Mouse (Mus musculus) E14TG2a.4 (cell line): Measurements from ENCODE around the gene Idh1.

Experiments used
- CTCF ChIP-seq: conservative IDR thresholded peaks from 2 replicates; pipeline ENCODE4 v1.5.1; 2014; ENCODE audit warnings: low read length
- NANOG ChIP-seq: IDR thresholded peaks from 2 replicates; pipeline ENCODE4 v1.6.1; 2014; ENCODE audit warnings: borderline replicate concordance, low read length, mixed read lengths
- POU5F1 ChIP-seq: IDR thresholded peaks from 2 replicates; pipeline ENCODE4 v1.6.1; 2014; ENCODE audit warnings: low read length, borderline replicate concordance

DNA sequence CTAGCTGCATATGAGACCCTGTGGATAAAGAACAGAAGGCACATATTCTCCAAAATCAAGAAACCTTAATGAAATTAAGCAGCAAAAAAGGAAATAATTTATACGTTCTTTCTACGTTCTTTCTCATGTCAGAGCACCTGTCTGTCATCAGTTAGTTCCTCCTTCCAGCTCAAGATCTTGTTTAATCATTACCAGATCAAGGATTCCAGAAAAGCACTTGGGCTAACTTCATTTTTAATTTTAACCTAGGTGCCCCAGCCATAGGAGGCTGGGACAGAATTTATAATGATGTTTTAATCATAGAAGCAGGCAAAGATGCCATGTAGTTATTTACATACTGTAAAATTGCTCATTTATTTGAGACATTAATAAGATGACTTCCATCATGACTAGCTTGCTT lies 41.5 kb downstream of the Idh1 start:
- TF ChIP-seq CTCF (no peak), NANOG (no peak), POU5F1 (no peak)
